Mouse (Mus musculus) kidney, adult 2 months (tissue): ENCODE data around the gene Hist1h2ad.

Experiments used
- CTCF ChIP-seq: fragments of 200-500 bp; conservative IDR thresholded peaks from 2 replicates; pipeline ENCODE4 v1.5.1; 2011; ENCODE audit warnings: low read depth, mild to moderate bottlenecking, control low read depth, low read length, moderate library complexity, mixed read lengths; ENCODE audit not compliant: insufficient read depth, insufficient read length
- POLR2A ChIP-seq: fragments of 200-500 bp; IDR thresholded peaks from one replicate; pipeline ENCODE4 v1.6.1; 2011; ENCODE audit warnings: low read depth, low read length, control low read depth

GRCm38 (mm10) chr13:23604452-23604851, 30.3 kb downstream of the Hist1h2ad start:
- no peak for TF ChIP-seq CTCF
- TF ChIP-seq POLR2A, result no peak
